Comparison of ENCODE assay signal across 7 mouse cellular contexts in genomic region chr1:140183208-140183607, GRCm38 (mm10). TPM values are rescaled to one million over a fixed set of nuclear protein-coding genes. Genes with fewer than 3 reads are reported as not detected.
DNase-seq lines count a peak whose midpoint lies in the region; ATAC-seq lines count a peak whose summit lies in the region.

No protein-coding gene starts in this region.

- H3K4me1 ChIP-seq in heart, embryonic 12.5 days (replicated peaks) = no peaks in the 10 kb centered on the region

- H3K27ac ChIP-seq in heart, embryonic 12.5 days (ENCODE audit: poor library complexity, severe bottlenecking) = no peak overlapping the region

- no peaks in the 10 kb centered on the region for H3K9me3 ChIP-seq in heart, embryonic 12.5 days (replicated peaks)

- no peak overlapping the region for H3K4me3 ChIP-seq in heart, embryonic 12.5 days

- ATAC-seq in heart, embryonic 12.5 days (ENCODE audit: insufficient number of reproducible peaks, low FRiP score) = peak; percentile 78

- 18% methylated on average over 2 of the region's 2 CpGs for WGBS in heart, embryonic 12.5 days

- peak; percentile 14 for DNase-seq in ovary, postnatal 14 days (ENCODE audit: low spot score)
- DNase-seq in ovary, postnatal 36 days (ENCODE audit: low spot score) = no peak
- DNase-seq in liver = peak; percentile 14
- DNase-seq in skeletal muscle tissue, adult 2 months (ENCODE audit: low read depth, low spot score) = peak; percentile 71
- DNase-seq in frontal cortex, postnatal 36 days (ENCODE audit: low spot score in 2 of 2) = no peak
- DNase-seq in testis, postnatal 14 days (ENCODE audit: low spot score) = no peak

- no peak overlapping the region for H3K4me2 ChIP-seq in heart, embryonic 12.5 days

- no peaks in the 10 kb centered on the region for H3K36me3 ChIP-seq in heart, embryonic 12.5 days

- no peak overlapping the region for H3K9ac ChIP-seq in heart, embryonic 12.5 days

- H3K27me3 ChIP-seq in heart, embryonic 12.5 days (replicated peaks) = no peaks in the 10 kb centered on the region

RNA-seq across cellular contexts. Expression of gene Cfh, which starts 0.4 kb away (rescaled TPM):
- polyA plus RNA-seq in heart, embryonic 12.5 days (2016; fragmentation: Nextera tagmentation; extraction: Ambion mirVana) = 22.2 and 22.4 TPM in 2 replicates

Comparison
In these comparisons a context has a peak if more than half of its experiments do, and no peak if none do; other contexts are left out.
1. DNase-seq: peak in ovary, postnatal 14 days (single experiment), liver (single experiment) and skeletal muscle tissue, adult 2 months (single experiment); none in ovary, postnatal 36 days (single experiment), frontal cortex, postnatal 36 days (0 of 2) and testis, postnatal 14 days (single experiment).